Mouse (Mus musculus) right cerebral cortex, postnatal 10 days (tissue): ENCODE data around the gene Ly6g6c.
"Not testable (repeated sequence)": the region's sequence is repeated elsewhere in the genome, so short reads cannot be mapped to it uniquely, and the experiment has no call there.

Experiments used
- DNase-seq, 2 experiments: peaks; one replicate each; pipeline ENCODE4 v3.0.0; 2021; ENCODE audit warnings: low spot score in 2 of 2

The Ly6g6c gene

DNA sequence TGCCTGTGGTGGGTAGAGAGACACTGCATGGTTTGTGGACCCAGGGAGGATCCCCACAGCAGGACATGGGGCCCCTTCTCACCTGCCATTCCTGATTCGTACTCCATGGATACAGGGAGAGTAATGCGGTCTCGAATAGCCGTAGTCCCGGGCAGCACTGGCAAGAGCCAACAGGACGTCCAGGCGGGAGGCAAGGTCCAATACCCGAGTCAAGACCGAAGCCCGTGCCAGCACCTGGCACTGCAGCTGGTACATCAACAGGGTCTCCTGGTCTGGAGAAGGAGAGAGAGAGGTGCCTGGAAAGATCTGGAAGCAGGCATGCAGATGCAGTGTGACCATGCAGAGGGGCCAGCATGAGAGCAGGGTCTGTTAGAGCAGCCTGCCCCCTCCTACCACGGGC lies 33.9 kb upstream of the Ly6g6c start:
- no peak for DNase-seq

GRCm38 (mm10) chr17:35031880-35032279 lies 33.3 kb upstream of the Ly6g6c start:
- DNase-seq, result peak in 1 of 2 experiments; percentile 23

DNA sequence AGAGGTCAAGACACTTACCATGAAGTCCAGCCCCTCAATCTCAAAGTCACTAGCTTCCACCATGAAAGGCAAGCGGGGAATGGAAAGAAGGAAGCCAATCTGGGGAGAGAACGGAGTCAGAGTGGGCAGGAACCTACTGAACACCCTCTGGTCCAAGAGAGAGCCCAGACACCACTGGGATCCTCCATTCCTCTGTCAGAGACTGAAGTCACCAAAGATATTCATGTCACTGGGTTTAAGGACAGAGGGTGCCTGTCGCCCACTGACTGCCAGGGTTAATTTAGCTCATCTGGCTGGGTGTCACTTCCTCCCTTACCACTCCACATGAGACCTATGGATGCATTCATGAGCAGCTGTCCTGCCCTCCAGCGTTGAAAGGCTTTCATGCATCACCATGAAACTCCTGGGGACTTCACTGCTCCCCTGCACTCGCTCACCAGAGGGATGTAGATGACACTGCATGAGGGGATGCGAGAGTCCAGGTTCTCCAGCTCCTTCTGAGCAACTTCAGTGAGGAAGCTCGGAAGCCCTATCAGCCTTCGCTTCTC lies 32.8 kb upstream of the Ly6g6c start:
- peak; percentile 19 for DNase-seq

- DNase-seq, result not testable (repeated sequence)
Measured at GRCm38 (mm10) chr17:35033703-35034102, 31.5 kb upstream of the Ly6g6c start.

- DNase-seq, result no peak
Measured at GRCm38 (mm10) chr17:35034896-35035295, 30.3 kb upstream of the Ly6g6c start.

DNA sequence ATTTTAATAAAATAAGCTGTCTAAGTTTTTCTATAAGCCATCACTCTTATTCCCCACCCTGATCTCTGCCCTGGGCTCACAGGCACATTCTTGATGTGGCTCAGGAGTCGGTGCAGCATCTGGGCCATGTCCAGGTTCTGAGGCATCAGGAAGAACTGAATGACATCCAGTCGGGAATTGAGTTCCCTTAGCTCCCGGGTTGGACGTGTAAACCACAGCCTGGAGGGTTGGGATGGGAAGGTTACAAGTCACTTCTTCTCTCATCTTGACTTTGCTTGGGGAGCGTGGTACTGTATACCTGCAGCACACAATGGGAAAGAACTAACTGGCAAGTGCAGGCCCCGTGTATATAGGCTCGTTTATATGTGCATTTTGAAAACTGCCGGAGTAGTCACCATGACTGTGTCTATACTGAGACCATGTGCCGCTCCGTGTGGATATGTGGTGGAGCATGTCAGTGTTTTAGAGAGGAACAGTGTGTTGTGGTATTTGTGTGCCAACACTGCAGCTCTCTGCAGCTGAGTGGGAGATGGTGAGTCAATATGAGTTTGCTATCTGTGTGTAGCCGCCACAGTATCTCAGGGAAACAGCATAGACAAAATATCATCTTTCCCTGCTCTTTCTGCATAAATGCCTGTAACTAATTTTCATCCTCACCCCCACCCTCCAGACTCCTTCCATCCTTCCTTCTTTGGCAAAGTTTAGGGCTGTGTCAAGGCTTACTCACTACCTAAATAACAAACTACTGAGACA lies 25.9 kb upstream of the Ly6g6c start:
- no peak for DNase-seq

DNA sequence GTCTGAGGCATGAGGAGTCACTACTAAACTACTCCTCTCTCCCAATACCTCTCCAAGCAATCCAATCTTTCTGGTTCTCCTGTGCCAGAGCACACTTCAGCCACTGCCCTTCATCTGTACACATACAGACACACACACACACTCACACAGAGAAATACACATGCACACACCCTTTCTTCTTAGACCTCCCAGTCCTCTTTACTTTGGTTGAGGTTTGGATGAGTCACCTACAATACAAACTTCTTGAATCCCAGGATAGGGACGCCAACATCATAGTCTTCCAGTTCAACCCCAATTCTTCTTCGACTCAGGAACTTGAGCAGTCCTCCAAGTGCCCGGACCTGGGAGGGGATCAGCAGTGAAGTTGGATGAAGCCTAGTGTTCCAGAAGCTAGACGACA lies 21.4 kb upstream of the Ly6g6c start:
- DNase-seq, result no peak

DNA sequence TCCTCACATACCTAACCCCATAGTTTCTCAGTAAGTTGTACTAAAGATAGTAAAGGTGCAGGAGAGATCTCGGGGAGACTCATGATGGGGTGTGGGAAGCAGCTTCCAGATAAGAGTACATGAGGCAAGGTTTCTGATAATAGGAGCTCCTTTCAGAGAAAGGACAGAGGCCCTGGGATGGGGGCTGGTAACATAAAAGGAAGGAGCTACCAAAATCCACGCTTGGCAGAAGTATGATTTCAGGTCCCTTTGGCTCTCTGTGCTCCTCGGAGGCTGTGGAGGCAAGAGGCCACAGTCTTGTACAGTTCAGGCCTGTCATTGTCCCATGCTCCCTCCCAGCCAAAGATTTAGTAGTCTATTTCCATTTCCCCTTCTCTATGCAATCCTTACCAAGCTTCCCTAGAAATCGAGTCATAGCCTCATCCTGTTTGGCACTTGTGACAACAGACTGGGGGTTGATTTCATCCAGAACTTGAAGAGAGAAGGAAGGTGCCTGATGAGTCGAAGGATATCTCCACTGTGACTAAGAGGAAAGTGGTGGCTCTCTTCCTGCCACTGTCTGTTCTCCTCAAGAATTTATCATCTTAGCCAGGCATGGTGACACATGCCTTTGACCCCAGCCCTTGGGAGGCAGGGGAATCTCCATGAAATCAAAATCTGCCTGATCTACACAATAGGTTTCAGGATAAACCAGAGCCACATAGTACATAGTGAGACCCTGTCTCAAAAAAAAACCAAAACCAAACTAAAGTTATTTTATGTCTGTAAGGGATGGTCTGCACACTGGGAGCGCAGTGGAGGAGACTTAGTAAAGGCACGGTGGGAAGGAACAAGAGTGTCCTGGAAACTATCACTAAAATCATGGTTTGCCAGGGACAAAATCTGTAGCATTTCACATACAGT lies 20.0 kb upstream of the Ly6g6c start:
- DNase-seq, result no peak

DNA sequence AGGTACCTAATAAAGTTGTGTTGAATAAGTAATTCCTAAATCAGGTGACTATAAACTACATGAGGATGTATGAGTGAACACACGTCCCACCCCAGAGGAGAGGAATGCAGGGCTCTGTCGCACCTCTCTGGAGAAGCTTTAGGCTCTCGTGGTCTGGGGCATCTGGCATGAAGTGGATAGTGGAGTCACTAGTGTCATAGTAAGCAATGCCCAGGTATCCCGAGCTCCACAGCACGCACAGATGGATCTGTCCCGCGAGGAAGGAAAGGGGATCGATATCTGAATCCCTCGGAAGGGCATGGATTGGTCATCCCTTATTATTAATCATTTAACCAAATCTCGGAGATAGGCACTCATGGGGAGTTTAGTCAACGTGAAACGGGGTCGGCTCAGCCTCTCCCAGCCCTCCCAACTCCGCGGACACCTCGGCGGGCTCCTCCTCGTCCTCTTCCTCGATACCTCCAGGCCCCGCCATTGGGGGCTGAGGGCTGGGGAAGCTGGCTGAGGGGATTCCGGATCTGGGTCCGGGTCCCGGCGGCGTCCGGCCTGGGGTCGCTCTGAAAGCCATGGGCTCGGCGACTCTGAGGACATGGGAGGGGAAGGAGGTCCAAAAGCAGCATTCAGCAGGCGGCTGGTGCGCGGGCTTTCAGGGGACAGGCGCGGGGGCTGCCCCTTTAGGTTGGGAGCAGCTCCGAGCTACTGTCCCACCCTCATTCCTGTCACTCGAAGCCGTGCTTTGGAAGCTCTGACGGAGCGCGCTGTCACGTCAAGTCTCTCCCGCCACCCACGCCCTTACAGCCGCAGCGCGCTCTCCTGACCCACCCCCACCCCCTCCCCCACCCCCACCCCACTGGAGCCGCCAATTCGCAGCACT lies 19.1 kb upstream of the Ly6g6c start:
- DNase-seq, result no peak

GRCm38 (mm10) chr17:35046681-35047455 lies 18.3 kb upstream of the Ly6g6c start, which contains the start of gene Msh5:
TSS of gene Msh5 (minus strand) at chr17:35046745.
- peak; percentile 97 to 98 for DNase-seq

GRCm38 (mm10) chr17:35047688-35048087 lies 17.5 kb upstream of the Ly6g6c start:
- DNase-seq, result no peak

- DNase-seq, result no peak
Measured at GRCm38 (mm10) chr17:35048149-35048931, 16.8 kb upstream of the Ly6g6c start.

GRCm38 (mm10) chr17:35048932-35049440 lies 16.2 kb upstream of the Ly6g6c start:
- no peak for DNase-seq

DNA sequence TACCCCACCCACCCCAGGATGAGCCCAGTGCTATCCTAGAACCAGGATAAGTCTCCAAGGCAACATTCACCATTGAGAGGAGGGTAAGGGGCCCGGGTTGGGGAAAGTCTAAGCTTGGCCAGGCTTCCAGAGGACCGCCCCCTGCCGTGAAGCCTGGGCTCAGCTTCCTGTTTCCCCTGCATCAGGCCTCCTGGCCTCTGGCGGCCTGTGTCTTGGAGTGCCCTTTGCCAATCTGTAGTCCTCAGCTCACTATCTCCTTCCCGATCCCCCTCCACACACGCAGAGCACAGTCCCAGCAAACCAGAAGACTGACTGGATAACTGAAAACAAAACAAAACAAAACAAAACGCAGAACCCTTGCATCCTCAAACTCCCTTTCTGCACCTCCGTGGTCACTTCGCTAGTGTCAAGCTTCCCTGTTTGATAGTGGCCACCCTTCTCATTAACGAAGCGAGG lies 15.6 kb upstream of the Ly6g6c start, which contains the start of gene Clic1:
Gene Clic1 (plus strand): TSS at position 406 of the 456 bp plus-strand sequence.
- DNase-seq, result no peak

GRCm38 (mm10) chr17:35050126-35050750 lies 14.9 kb upstream of the Ly6g6c start:
- peak; percentile 54 to 59 for DNase-seq

GRCm38 (mm10) chr17:35051156-35052086 lies 13.8 kb upstream of the Ly6g6c start:
- peak; percentile 57 to 72 for DNase-seq

- DNase-seq, result no peak
Measured at GRCm38 (mm10) chr17:35052271-35052798, 12.9 kb upstream of the Ly6g6c start.
